Mouse (Mus musculus): ENCODE results near the gene Cilp. TPM values are rescaled to one million over a fixed set of nuclear protein-coding genes. Genes with fewer than 3 reads are reported as not detected.

Cilp gene
- polyA plus RNA-seq, 1 experiment from 2014 or later = 0.14 TPM

- H3K9ac ChIP-seq (ENCODE audit: low read depth, low read length) = peak within 1 kb of the TSS; percentile 93
Observed at GRCm38 (mm10) chr9:65293973-65294715, 29.2 kb downstream of the Cilp start, which contains the start of gene Clpx. TSS of gene Clpx (plus strand) at chr9:65294260.

DNA sequence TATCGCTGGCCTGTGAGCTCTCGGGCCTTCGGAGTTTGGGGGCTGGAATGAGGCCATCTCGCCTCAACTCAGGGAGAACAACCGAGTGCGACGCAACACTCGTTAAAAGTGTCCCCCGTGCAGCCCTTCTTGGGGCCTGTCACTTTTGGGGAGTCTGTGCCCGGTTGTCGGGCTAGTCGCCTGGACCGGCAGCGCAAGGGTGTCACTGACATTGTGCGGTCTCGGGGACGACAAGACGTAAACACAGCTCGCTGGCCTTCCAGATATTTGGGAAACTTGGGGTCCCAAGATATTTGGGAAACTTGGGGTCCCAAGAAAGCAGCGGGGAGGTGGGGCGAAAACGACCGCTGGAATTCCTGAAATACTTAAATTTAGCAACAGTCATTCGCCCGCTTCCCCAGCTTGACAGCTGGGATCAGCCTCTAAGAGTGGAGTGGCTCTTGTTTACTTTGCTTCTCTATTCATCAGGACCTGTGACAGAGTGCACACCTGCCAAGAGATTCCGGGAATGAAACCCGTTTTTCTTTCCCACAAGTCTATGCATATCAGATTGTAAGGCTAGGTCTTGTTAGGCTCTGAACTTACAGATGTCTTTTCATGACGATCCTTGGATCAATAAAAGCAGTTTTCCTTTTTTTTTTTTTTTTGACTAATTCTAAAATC lies 29.9 kb downstream of the Cilp start:
- H3K27me3 ChIP-seq (ENCODE audit: control insufficient read depth, insufficient read depth, low read length) = no peaks in the 10 kb centered on the region

More at GRCm38 (mm10) chr9:65293973-65294715, 29.2 kb downstream of the Cilp start, which contains the start of gene Clpx:
- WGBS (ENCODE audit: insufficient replicate concordance) = under 1% methylated on average over 71 of the region's 71 CpGs
- H3K4me3 ChIP-seq (ENCODE audit: low read depth, low read length) = peak within 1 kb of the TSS; percentile 96
- H3K27me3 ChIP-seq (ENCODE audit: control insufficient read depth, insufficient read depth, low read length) = no peaks in the 10 kb centered on the region
- H3K9me3 ChIP-seq (replicated peaks; ENCODE audit: control insufficient read depth, low read length) = no peaks in the 10 kb centered on the region
- H3K36me3 ChIP-seq (ENCODE audit: control insufficient read depth, insufficient read depth, low read length) = no peaks in the 10 kb centered on the region
- H3K27ac ChIP-seq (ENCODE audit: low read depth, low read length) = peak within 1 kb of the TSS; percentile 84
- H3K4me1 ChIP-seq (ENCODE audit: control insufficient read depth, insufficient read depth, low read length) = peaks cover 15% of the 10 kb centered on the region
- peak; percentile 93 for ATAC-seq (replicated peaks; ENCODE audit: insufficient number of reproducible peaks, low FRiP score, low TSS enrichment)
- peak within 1 kb of the TSS; percentile 79 for H3K4me2 ChIP-seq

DNA sequence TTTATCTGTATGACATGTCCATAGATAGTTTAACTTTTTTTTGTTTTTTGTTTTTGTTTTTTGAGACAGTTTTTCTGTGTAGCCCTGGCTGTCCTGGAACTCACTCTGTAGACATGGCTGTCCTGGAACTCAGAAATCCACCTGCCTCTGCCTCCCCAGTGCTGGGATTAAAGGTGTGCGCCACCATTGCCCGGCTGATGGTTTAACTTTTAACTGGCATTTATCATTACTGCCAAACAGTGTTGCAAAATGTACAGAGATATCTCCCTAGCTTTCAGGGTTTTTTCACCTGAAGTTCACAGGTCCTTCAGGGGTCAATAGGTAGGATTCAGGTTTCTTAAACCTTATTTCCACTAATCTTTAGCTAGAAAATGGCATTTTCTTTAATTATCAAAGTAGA lies 32.1 kb downstream of the Cilp start:
- no peak overlapping the region for H3K9ac ChIP-seq (ENCODE audit: low read depth, low read length)
- no peaks in the 10 kb centered on the region for H3K27me3 ChIP-seq (ENCODE audit: control insufficient read depth, insufficient read depth, low read length)
- 97% methylated on average over 2 of the region's 2 CpGs for WGBS (ENCODE audit: insufficient replicate concordance)
- no peak overlapping the region for H3K4me3 ChIP-seq (ENCODE audit: low read depth, low read length)
- no peak for ATAC-seq (replicated peaks; ENCODE audit: insufficient number of reproducible peaks, low FRiP score, low TSS enrichment)
- peaks cover 15% of the 10 kb centered on the region for H3K4me1 ChIP-seq (ENCODE audit: control insufficient read depth, insufficient read depth, low read length)
- no peak overlapping the region for H3K27ac ChIP-seq (ENCODE audit: low read depth, low read length)
- no peak overlapping the region for H3K4me2 ChIP-seq
- H3K36me3 ChIP-seq (ENCODE audit: control insufficient read depth, insufficient read depth, low read length) = 0 out of 2 replicates have a peak, but pooled peaks cover 8% of the 10 kb centered on the region
- H3K9me3 ChIP-seq (replicated peaks; ENCODE audit: control insufficient read depth, low read length) = no peaks in the 10 kb centered on the region

More for the DNA sequence above, 29.9 kb downstream of the Cilp start:
- H3K27ac ChIP-seq (ENCODE audit: low read depth, low read length) = peak overlapping the region; percentile 84; the same call in 1 of the 2 replicates
- no peaks in the 10 kb centered on the region for H3K36me3 ChIP-seq (ENCODE audit: control insufficient read depth, insufficient read depth, low read length)
- 3% methylated on average over 28 of the region's 28 CpGs for WGBS (ENCODE audit: insufficient replicate concordance)
- no peaks in the 10 kb centered on the region for H3K9me3 ChIP-seq (replicated peaks; ENCODE audit: control insufficient read depth, low read length)
- ATAC-seq (replicated peaks; ENCODE audit: insufficient number of reproducible peaks, low FRiP score, low TSS enrichment) = no peak
- H3K4me1 ChIP-seq (ENCODE audit: control insufficient read depth, insufficient read depth, low read length) = peaks cover 15% of the 10 kb centered on the region
- peak overlapping the region; percentile 79 for H3K4me2 ChIP-seq
- peak overlapping the region; percentile 93 for H3K9ac ChIP-seq (ENCODE audit: low read depth, low read length)
- H3K4me3 ChIP-seq (ENCODE audit: low read depth, low read length) = peak overlapping the region; percentile 96

- 78% methylated on average over 3 of the region's 3 CpGs for WGBS (ENCODE audit: insufficient replicate concordance)
- no peaks in the 10 kb centered on the region for H3K27me3 ChIP-seq (ENCODE audit: control insufficient read depth, insufficient read depth, low read length)
- ATAC-seq (replicated peaks; ENCODE audit: insufficient number of reproducible peaks, low FRiP score, low TSS enrichment) = no peak
- H3K9me3 ChIP-seq (replicated peaks; ENCODE audit: control insufficient read depth, low read length) = no peaks in the 10 kb centered on the region
- H3K4me1 ChIP-seq (ENCODE audit: control insufficient read depth, insufficient read depth, low read length) = peaks cover 11% of the 10 kb centered on the region
- H3K27ac ChIP-seq (ENCODE audit: low read depth, low read length) = no peak overlapping the region
- no peak overlapping the region for H3K4me2 ChIP-seq
- no peak overlapping the region for H3K4me3 ChIP-seq (ENCODE audit: low read depth, low read length)
- peaks cover 12% of the 10 kb centered on the region; the same call in 1 of the 2 replicates for H3K36me3 ChIP-seq (ENCODE audit: control insufficient read depth, insufficient read depth, low read length)
- H3K9ac ChIP-seq (ENCODE audit: low read depth, low read length) = no peak overlapping the region
Observed at GRCm38 (mm10) chr9:65298761-65299160, 33.8 kb downstream of the Cilp start.

DNA sequence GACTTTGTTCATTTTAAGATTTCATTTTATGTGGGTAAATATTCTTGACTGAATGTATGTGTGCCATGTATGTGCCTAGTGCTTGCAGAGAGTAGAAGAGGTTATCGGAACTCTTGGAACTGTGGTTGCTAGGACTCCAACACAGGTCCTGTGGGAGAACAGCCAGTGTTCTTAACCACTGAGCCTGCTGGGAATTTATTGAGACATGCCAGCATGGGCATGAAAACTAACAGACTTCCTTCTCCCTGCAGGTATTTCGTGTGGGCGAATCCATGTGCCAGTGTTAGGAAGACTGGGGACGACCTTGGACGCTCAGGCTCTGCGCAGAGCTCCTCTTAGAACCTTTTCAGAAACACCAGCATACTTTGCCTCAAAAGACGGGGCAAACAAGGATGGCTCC lies 34.7 kb downstream of the Cilp start:
- no peaks in the 10 kb centered on the region for H3K9me3 ChIP-seq (replicated peaks; ENCODE audit: control insufficient read depth, low read length)
- no peaks in the 10 kb centered on the region for H3K27me3 ChIP-seq (ENCODE audit: control insufficient read depth, insufficient read depth, low read length)
- 93% methylated on average over 7 of the region's 7 CpGs for WGBS (ENCODE audit: insufficient replicate concordance)
- ATAC-seq (replicated peaks; ENCODE audit: insufficient number of reproducible peaks, low FRiP score, low TSS enrichment) = no peak
- peaks cover 12% of the 10 kb centered on the region; the same call in 1 of the 2 replicates for H3K36me3 ChIP-seq (ENCODE audit: control insufficient read depth, insufficient read depth, low read length)
- peaks cover 11% of the 10 kb centered on the region for H3K4me1 ChIP-seq (ENCODE audit: control insufficient read depth, insufficient read depth, low read length)
- H3K9ac ChIP-seq (ENCODE audit: low read depth, low read length) = no peak overlapping the region
- H3K4me3 ChIP-seq (ENCODE audit: low read depth, low read length) = no peak overlapping the region
- H3K27ac ChIP-seq (ENCODE audit: low read depth, low read length) = no peak overlapping the region
- H3K4me2 ChIP-seq = no peak overlapping the region

- Histone ChIP-seq H3K9me3 (replicated peaks; ENCODE audit: control insufficient read depth, low read length) (no peaks in the 10 kb centered on the region), H3K36me3 (ENCODE audit: control insufficient read depth, insufficient read depth, low read length) (peaks cover 12% of the 10 kb centered on the region; the same call in 1 of the 2 replicates), H3K27me3 (ENCODE audit: control insufficient read depth, insufficient read depth, low read length) (no peaks in the 10 kb centered on the region), H3K4me3 (ENCODE audit: low read depth, low read length) (no peak overlapping the region), H3K9ac (ENCODE audit: low read depth, low read length) (no peak overlapping the region), H3K4me1 (ENCODE audit: control insufficient read depth, insufficient read depth, low read length) (peaks cover 2% of the 10 kb centered on the region; the same call in 1 of the 2 replicates), H3K4me2 (no peak overlapping the region), H3K27ac (ENCODE audit: low read depth, low read length) (no peak overlapping the region)
- 86% methylated on average over 4 of the region's 4 CpGs for WGBS (ENCODE audit: insufficient replicate concordance)
- no peak for ATAC-seq (replicated peaks; ENCODE audit: insufficient number of reproducible peaks, low FRiP score, low TSS enrichment)
Observed at GRCm38 (mm10) chr9:65302327-65302983, 37.5 kb downstream of the Cilp start.

- Histone ChIP-seq H3K9ac (ENCODE audit: low read depth, low read length) (no peak overlapping the region), H3K4me3 (ENCODE audit: low read depth, low read length) (no peak overlapping the region), H3K27me3 (ENCODE audit: control insufficient read depth, insufficient read depth, low read length) (no peaks in the 10 kb centered on the region), H3K4me1 (ENCODE audit: control insufficient read depth, insufficient read depth, low read length) (peaks cover 2% of the 10 kb centered on the region; the same call in 1 of the 2 replicates), H3K9me3 (replicated peaks; ENCODE audit: control insufficient read depth, low read length) (no peaks in the 10 kb centered on the region), H3K4me2 (no peak overlapping the region), H3K36me3 (ENCODE audit: control insufficient read depth, insufficient read depth, low read length) (peaks cover 12% of the 10 kb centered on the region), H3K27ac (ENCODE audit: low read depth, low read length) (no peak overlapping the region)
- ATAC-seq (replicated peaks; ENCODE audit: insufficient number of reproducible peaks, low FRiP score, low TSS enrichment) = no peak
- WGBS (ENCODE audit: insufficient replicate concordance) = 93% methylated on average over 4 of the region's 4 CpGs
Observed at GRCm38 (mm10) chr9:65303586-65303985, 38.6 kb downstream of the Cilp start.

DNA sequence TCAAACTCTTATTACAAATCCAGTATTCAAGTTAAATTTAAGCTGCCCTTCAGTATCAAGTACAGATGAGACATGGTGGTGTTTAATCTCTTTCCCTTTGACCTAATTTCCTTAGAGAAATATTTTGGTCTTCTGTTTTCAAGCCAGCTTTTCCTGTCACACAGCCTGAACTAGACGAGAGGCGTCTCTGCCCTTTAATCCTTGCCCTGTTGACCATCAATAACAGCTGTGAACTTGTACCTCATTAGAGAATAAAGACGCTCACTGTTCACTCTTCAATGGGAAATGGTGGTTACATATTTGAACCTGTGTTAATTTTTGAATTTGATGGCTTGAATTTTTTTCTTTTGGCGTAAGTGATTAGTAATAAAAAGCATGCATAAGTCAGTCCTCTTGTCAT lies 39.3 kb downstream of the Cilp start:
- Histone ChIP-seq H3K9ac (ENCODE audit: low read depth, low read length) (no peak overlapping the region), H3K36me3 (ENCODE audit: control insufficient read depth, insufficient read depth, low read length) (peaks cover 12% of the 10 kb centered on the region), H3K27me3 (ENCODE audit: control insufficient read depth, insufficient read depth, low read length) (no peaks in the 10 kb centered on the region), H3K4me1 (ENCODE audit: control insufficient read depth, insufficient read depth, low read length) (no peaks in the 10 kb centered on the region), H3K27ac (ENCODE audit: low read depth, low read length) (no peak overlapping the region), H3K4me3 (ENCODE audit: low read depth, low read length) (no peak overlapping the region), H3K9me3 (replicated peaks; ENCODE audit: control insufficient read depth, low read length) (no peaks in the 10 kb centered on the region), H3K4me2 (no peak overlapping the region)
- WGBS (ENCODE audit: insufficient replicate concordance) = 76% methylated on average over 4 of the region's 4 CpGs
- no peak for ATAC-seq (replicated peaks; ENCODE audit: insufficient number of reproducible peaks, low FRiP score, low TSS enrichment)

All from heart, embryonic 11.5 days (tissue).